Comparison of ENCODE assay signal across 9 mouse cellular contexts in genomic region chr13:70096430-70097301, GRCm38 (mm10).
A peak's percentile ranks its signal among the peaks of the same experiment; 100 is the strongest.
DNase-seq lines count a peak whose midpoint lies in the region; ATAC-seq and TF ChIP-seq lines count a peak whose summit lies in the region.
"Had no signal": no experiment of that assay in that cellular context is flagged by ENCODE, and none has a peak within 500 bp of the region (broad histone marks: within the 10 kb centered on the region; RNA-seq: fewer than 3 reads in every experiment).

No protein-coding gene starts in this region.

- no peaks in the 10 kb centered on the region for H3K4me1 ChIP-seq in kidney, postnatal 0 days (replicated peaks; ENCODE audit: insufficient read depth, low read length)
- no peaks in the 10 kb centered on the region for H3K4me1 ChIP-seq in kidney, embryonic 16.5 days (ENCODE audit: insufficient read depth, low read length)
- peaks cover 16% of the 10 kb centered on the region for H3K4me1 ChIP-seq in midbrain, embryonic 12.5 days
- H3K4me1 ChIP-seq: kidney, embryonic 15.5 days had no signal

- H3K4me3 ChIP-seq in kidney, postnatal 0 days (replicated peaks; ENCODE audit: low read depth, low read length): no peak overlapping the region
- H3K4me3 ChIP-seq in kidney, embryonic 16.5 days (ENCODE audit: low read length): no peak overlapping the region
- H3K4me3 ChIP-seq in midbrain, embryonic 12.5 days: no peak overlapping the region
- H3K4me3 ChIP-seq: kidney, embryonic 15.5 days had no signal

- H3K4me2 ChIP-seq in kidney, postnatal 0 days (ENCODE audit: low read length): no peak overlapping the region
- no peak overlapping the region for H3K4me2 ChIP-seq in kidney, embryonic 16.5 days (replicated peaks; ENCODE audit: low read depth, low read length)
- no peak overlapping the region for H3K4me2 ChIP-seq in midbrain, embryonic 12.5 days (replicated peaks)
- H3K4me2 ChIP-seq: kidney, embryonic 15.5 days had no signal

- no peaks in the 10 kb centered on the region for H3K27me3 ChIP-seq in kidney, postnatal 0 days (ENCODE audit: insufficient read depth, low read length)
- H3K27me3 ChIP-seq in kidney, embryonic 16.5 days (ENCODE audit: insufficient read depth, low read length): no peaks in the 10 kb centered on the region
- no peaks in the 10 kb centered on the region for H3K27me3 ChIP-seq in midbrain, embryonic 12.5 days
- H3K27me3 ChIP-seq: kidney, embryonic 15.5 days had no signal

- no peaks in the 10 kb centered on the region for H3K36me3 ChIP-seq in kidney, postnatal 0 days (ENCODE audit: insufficient read depth, low read length)
- no peaks in the 10 kb centered on the region for H3K36me3 ChIP-seq in kidney, embryonic 16.5 days (ENCODE audit: insufficient read depth, low read length)
- H3K36me3 ChIP-seq in midbrain, embryonic 12.5 days: no peaks in the 10 kb centered on the region
- H3K36me3 ChIP-seq: kidney, embryonic 15.5 days had no signal

- no peak for ATAC-seq in kidney, postnatal 0 days (replicated peaks; ENCODE audit: low FRiP score, low read depth)
- no peak for ATAC-seq in kidney, embryonic 16.5 days (ENCODE audit: low FRiP score, low TSS enrichment)
- peak; percentile 62 for ATAC-seq in midbrain, embryonic 12.5 days (ENCODE audit: low FRiP score, low read depth)

- H3K9me3 ChIP-seq in kidney, postnatal 0 days (replicated peaks; ENCODE audit: low read length): no peaks in the 10 kb centered on the region
- H3K9me3 ChIP-seq in kidney, embryonic 16.5 days (ENCODE audit: low read length): no peaks in the 10 kb centered on the region
- H3K9me3 ChIP-seq in midbrain, embryonic 12.5 days: no peaks in the 10 kb centered on the region
- H3K9me3 ChIP-seq: kidney, embryonic 15.5 days had no signal

- no peak overlapping the region for H3K27ac ChIP-seq in kidney, postnatal 0 days
- no peak overlapping the region for H3K27ac ChIP-seq in kidney, embryonic 16.5 days (ENCODE audit: low read length)
- H3K27ac ChIP-seq in midbrain, embryonic 12.5 days (replicated peaks): 0 out of 2 replicates have a peak overlapping the region, but pooled peaks have one; percentile 15
- H3K27ac ChIP-seq: kidney, embryonic 15.5 days had no signal

- no peak overlapping the region for H3K9ac ChIP-seq in kidney, postnatal 0 days (ENCODE audit: low read depth, low read length)
- H3K9ac ChIP-seq in kidney, embryonic 16.5 days (replicated peaks; ENCODE audit: low read length): no peak overlapping the region
- H3K9ac ChIP-seq in midbrain, embryonic 12.5 days (replicated peaks): no peak overlapping the region
- H3K9ac ChIP-seq: kidney, embryonic 15.5 days had no signal

- 60% methylated on average over 7 of the region's 7 CpGs for WGBS in kidney, postnatal 0 days
- WGBS in kidney, embryonic 16.5 days: 63% methylated on average over 7 of the region's 7 CpGs
- WGBS in midbrain, embryonic 12.5 days: 48% methylated on average over 7 of the region's 7 CpGs

- DNase-seq in kidney, postnatal 0 days (ENCODE audit: low spot score): peak; percentile 74
- DNase-seq in NIH3T3 (ENCODE audit: low read depth): peak; percentile 3
- peak; percentile 12 for DNase-seq in embryo, embryonic 9.5 days (ENCODE audit: extremely low spot score)
- DNase-seq in spleen, postnatal 4 days (ENCODE audit: low spot score in 2 of 2): no peak
- no peak for DNase-seq in gastrocnemius, postnatal 25 days
- no peak for DNase-seq in urinary bladder, postnatal 25 days (ENCODE audit: low spot score)

- TF ChIP-seq CTCF in kidney, postnatal 0 days (IDR thresholded peaks at IDR 0.05; ENCODE audit: low read depth): peak; percentile 65

Comparison
In these comparisons a context has a peak if more than half of its experiments do, and no peak if none do; other contexts are left out.
1. DNase-seq: peak in kidney, postnatal 0 days (single experiment), NIH3T3 (single experiment) and embryo, embryonic 9.5 days (single experiment); none in spleen, postnatal 4 days (0 of 2), gastrocnemius, postnatal 25 days (single experiment) and urinary bladder, postnatal 25 days (single experiment).